Mouse (Mus musculus): ENCODE data around the gene Dcaf10.

DNA sequence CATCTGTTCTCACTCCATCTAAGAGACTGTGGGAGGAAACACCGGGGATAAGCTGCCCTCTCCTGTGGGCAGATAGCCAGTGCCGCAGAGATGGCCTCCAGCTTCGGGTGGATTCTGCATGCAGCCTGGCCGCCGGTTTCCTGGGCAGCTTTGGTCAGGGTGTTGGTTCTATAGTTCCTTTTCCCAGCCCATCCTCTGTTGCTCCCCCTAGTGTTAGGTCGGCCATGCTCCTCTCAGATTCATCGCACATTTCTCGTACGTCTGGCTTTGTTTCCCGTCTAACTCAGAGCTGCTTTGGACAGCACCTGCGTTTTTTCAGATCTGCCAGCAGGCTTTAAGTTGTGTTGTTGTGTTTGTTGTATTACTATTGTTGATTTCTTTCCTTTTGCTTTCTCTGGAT, 33.9 kb upstream of the Dcaf10 start:
- no peak for TF ChIP-seq EP300 (IDR thresholded peaks at IDR 0.05; ENCODE audit: low read depth)
- peak; percentile 78 for TF ChIP-seq CTCF (IDR thresholded peaks at IDR 0.05; ENCODE audit: low read depth)

Data from liver, embryonic 14.5 days (tissue).